Mouse (Mus musculus) ES-E14 (cell line): ENCODE data around the gene Grin3a.

Source experiments
- CHD2 ChIP-seq: IDR thresholded peaks from 2 replicates; pipeline ENCODE4 v1.6.1; 2014; ENCODE audit warnings: mild to moderate bottlenecking, low read depth, low read length, inconsistent platforms
- MAFK ChIP-seq: IDR thresholded peaks from 2 replicates; pipeline ENCODE4 v1.6.1; 2014; ENCODE audit warnings: mild to moderate bottlenecking, low read depth, low read length, inconsistent platforms; ENCODE audit not compliant: insufficient read depth
- ZC3H11A ChIP-seq: IDR thresholded peaks from 2 replicates; pipeline ENCODE4 v1.6.1; 2012; ENCODE audit warnings: low read depth, mild to moderate bottlenecking, inconsistent platforms, low read length, borderline replicate concordance
- ZNF384 ChIP-seq: IDR thresholded peaks from 2 replicates; pipeline ENCODE4 v1.6.1; 2012; ENCODE audit warnings: low read depth, low read length, inconsistent platforms

- no peak for TF ChIP-seq CHD2
- TF ChIP-seq MAFK, result no peak
- TF ChIP-seq ZC3H11A, result no peak
- no peak for TF ChIP-seq ZNF384
Observed at GRCm38 (mm10) chr4:49739561-49739960, 106.0 kb downstream of the Grin3a start.
